Mouse (Mus musculus) liver, adult 2 months (tissue): ENCODE measurements around the gene Tbck.

ENCODE experiments used
- CTCF ChIP-seq: fragments of 200-500 bp; IDR thresholded peaks from 2 replicates; pipeline ENCODE4 v1.5.1; 2011; ENCODE audit warnings: low read depth, low read length, control low read depth
- POLR2A ChIP-seq: fragments of 200-500 bp; IDR thresholded peaks from 2 replicates; pipeline ENCODE4 v1.6.1; 2011; ENCODE audit warnings: low read length, control low read depth; ENCODE audit not compliant: insufficient read depth; ENCODE audit errors: extremely low read depth

DNA sequence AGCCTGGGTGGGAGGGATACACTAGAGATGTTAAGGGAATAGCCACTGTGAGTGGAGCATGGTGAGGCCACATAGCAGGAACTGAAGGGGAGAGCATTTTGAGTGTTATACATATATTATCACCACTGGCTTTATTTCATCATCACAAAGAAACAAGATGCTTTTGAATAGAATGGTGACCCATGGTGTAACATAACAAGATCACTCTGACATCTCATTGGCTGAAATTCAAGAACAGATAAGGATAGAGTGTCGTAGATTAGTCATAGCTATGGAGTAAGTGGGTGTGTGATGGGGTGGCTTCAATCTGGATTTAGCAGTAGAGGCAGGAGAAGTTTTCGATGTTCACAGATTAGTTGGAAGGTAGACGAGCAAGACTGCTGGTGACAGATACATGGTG lies 64.8 kb downstream of the Tbck start:
- TF ChIP-seq CTCF (no peak), POLR2A (no peak)
